Mouse (Mus musculus) heart, adult 2 months (tissue): Measurements from ENCODE around the gene Tgif1.

Experiments
- CTCF ChIP-seq: fragments of 200-600 bp; IDR thresholded peaks from 2 replicates; pipeline ENCODE4 v1.8.1; 2022; ENCODE audit warnings: antibody characterized with exemption, mild to moderate bottlenecking, moderate library complexity
- EP300 ChIP-seq: fragments of 200-500 bp; IDR thresholded peaks from 2 replicates; pipeline ENCODE4 v1.6.1; 2011; ENCODE audit warnings: low read depth, low read length, control low read depth; ENCODE audit not compliant: insufficient read depth

GRCm38 (mm10) chr17:70870581-70870980 lies 17.2 kb upstream of the Tgif1 start:
- TF ChIP-seq CTCF (no peak), EP300 (no peak)
